Mouse (Mus musculus): Measurements from ENCODE around the gene Ubc. TPM values are rescaled to one million over a fixed set of nuclear protein-coding genes. Genes with fewer than 3 reads are reported as not detected.

The Ubc gene
- polyA plus RNA-seq, 1 experiment = 1,009 TPM

- 97% methylated on average over 5 of the region's 5 CpGs for WGBS
- DNase-seq = no peak
- no peaks in the 10 kb centered on the region for H3K27me3 ChIP-seq (ENCODE audit: control insufficient read depth, insufficient read depth, low read length)
Measured at GRCm38 (mm10) chr5:125351939-125352338, 38.1 kb downstream of the Ubc start.

GRCm38 (mm10) chr5:125351057-125351456, 38.9 kb downstream of the Ubc start:
- no peak overlapping the region for H3K4me3 ChIP-seq (replicated peaks; ENCODE audit: insufficient read depth, low read depth, low read length)
- 72% methylated on average over 8 of the region's 8 CpGs for WGBS
- TF ChIP-seq POLR2A (IDR thresholded peaks at IDR 0.05; ENCODE audit: borderline replicate concordance, insufficient read depth, low read length) (no peak), CTCF (IDR thresholded peaks at IDR 0.05; ENCODE audit: borderline replicate concordance, insufficient read depth, low read depth, low read length) (no peak)
- DNase-seq = no peak
- H3K27ac ChIP-seq (ENCODE audit: insufficient read depth, low read length) = no peak overlapping the region
- no peaks in the 10 kb centered on the region for H3K27me3 ChIP-seq (ENCODE audit: control insufficient read depth, insufficient read depth, low read length)
- no peaks in the 10 kb centered on the region for H3K4me1 ChIP-seq (ENCODE audit: control insufficient read depth, insufficient read depth, low read length)

More at GRCm38 (mm10) chr5:125351939-125352338, 38.1 kb downstream of the Ubc start:
- Histone ChIP-seq H3K27ac (ENCODE audit: insufficient read depth, low read length) (no peak overlapping the region), H3K4me1 (ENCODE audit: control insufficient read depth, insufficient read depth, low read length) (no peaks in the 10 kb centered on the region), H3K4me3 (replicated peaks; ENCODE audit: insufficient read depth, low read depth, low read length) (no peak overlapping the region)
- TF ChIP-seq POLR2A (IDR thresholded peaks at IDR 0.05; ENCODE audit: borderline replicate concordance, insufficient read depth, low read length) (no peak), CTCF (IDR thresholded peaks at IDR 0.05; ENCODE audit: borderline replicate concordance, insufficient read depth, low read depth, low read length) (no peak)

GRCm38 (mm10) chr5:125349391-125349790, 40.6 kb downstream of the Ubc start:
- TF ChIP-seq POLR2A (IDR thresholded peaks at IDR 0.05; ENCODE audit: borderline replicate concordance, insufficient read depth, low read length) (no peak), CTCF (IDR thresholded peaks at IDR 0.05; ENCODE audit: borderline replicate concordance, insufficient read depth, low read depth, low read length) (no peak)
- 61% methylated on average over 3 of the region's 3 CpGs for WGBS
- H3K27ac ChIP-seq (ENCODE audit: insufficient read depth, low read length) = no peak overlapping the region
- H3K27me3 ChIP-seq (ENCODE audit: control insufficient read depth, insufficient read depth, low read length) = no peaks in the 10 kb centered on the region
- H3K4me3 ChIP-seq (replicated peaks; ENCODE audit: insufficient read depth, low read depth, low read length) = no peak overlapping the region
- no peaks in the 10 kb centered on the region for H3K4me1 ChIP-seq (ENCODE audit: control insufficient read depth, insufficient read depth, low read length)
- DNase-seq = no peak

GRCm38 (mm10) chr5:125348487-125348886, 41.5 kb downstream of the Ubc start:
- Histone ChIP-seq H3K4me3 (replicated peaks; ENCODE audit: insufficient read depth, low read depth, low read length) (no peak overlapping the region), H3K27me3 (ENCODE audit: control insufficient read depth, insufficient read depth, low read length) (no peaks in the 10 kb centered on the region), H3K4me1 (ENCODE audit: control insufficient read depth, insufficient read depth, low read length) (no peaks in the 10 kb centered on the region), H3K27ac (ENCODE audit: insufficient read depth, low read length) (no peak overlapping the region)
- 47% methylated on average over 8 of the region's 8 CpGs for WGBS
- no peak for DNase-seq
- peak; percentile 37; the same call in 1 of the 2 replicates for TF ChIP-seq CTCF (IDR thresholded peaks at IDR 0.05; ENCODE audit: borderline replicate concordance, insufficient read depth, low read depth, low read length)
- no peak for TF ChIP-seq POLR2A (IDR thresholded peaks at IDR 0.05; ENCODE audit: borderline replicate concordance, insufficient read depth, low read length)

- no peaks in the 10 kb centered on the region for H3K27me3 ChIP-seq (ENCODE audit: control insufficient read depth, insufficient read depth, low read length)
- TF ChIP-seq CTCF (IDR thresholded peaks at IDR 0.05; ENCODE audit: borderline replicate concordance, insufficient read depth, low read depth, low read length) = no peak
- TF ChIP-seq POLR2A (IDR thresholded peaks at IDR 0.05; ENCODE audit: borderline replicate concordance, insufficient read depth, low read length) = no peak
- no peaks in the 10 kb centered on the region for H3K4me1 ChIP-seq (ENCODE audit: control insufficient read depth, insufficient read depth, low read length)
- H3K4me3 ChIP-seq (replicated peaks; ENCODE audit: insufficient read depth, low read depth, low read length) = no peak overlapping the region
- no peak for DNase-seq
- 61% methylated on average over 7 of the region's 7 CpGs for WGBS
- no peak overlapping the region for H3K27ac ChIP-seq (ENCODE audit: insufficient read depth, low read length)
Measured at GRCm38 (mm10) chr5:125348067-125348466, 41.9 kb downstream of the Ubc start.

GRCm38 (mm10) chr5:125344296-125344695, 45.7 kb downstream of the Ubc start:
- H3K27ac ChIP-seq (ENCODE audit: insufficient read depth, low read length) = no peak overlapping the region
- H3K4me1 ChIP-seq (ENCODE audit: control insufficient read depth, insufficient read depth, low read length) = peaks cover 5% of the 10 kb centered on the region; the same call in 1 of the 2 replicates
- TF ChIP-seq POLR2A (IDR thresholded peaks at IDR 0.05; ENCODE audit: borderline replicate concordance, insufficient read depth, low read length) = no peak
- no peak for TF ChIP-seq CTCF (IDR thresholded peaks at IDR 0.05; ENCODE audit: borderline replicate concordance, insufficient read depth, low read depth, low read length)
- no peaks in the 10 kb centered on the region for H3K27me3 ChIP-seq (ENCODE audit: control insufficient read depth, insufficient read depth, low read length)
- H3K4me3 ChIP-seq (replicated peaks; ENCODE audit: insufficient read depth, low read depth, low read length) = no peak overlapping the region
- DNase-seq = no peak
- 85% methylated on average over 6 of the region's 6 CpGs for WGBS

- 67% methylated on average over 14 of the region's 14 CpGs for WGBS
- Histone ChIP-seq H3K4me1 (ENCODE audit: control insufficient read depth, insufficient read depth, low read length) (peaks cover 5% of the 10 kb centered on the region; the same call in 1 of the 2 replicates), H3K27me3 (ENCODE audit: control insufficient read depth, insufficient read depth, low read length) (no peaks in the 10 kb centered on the region), H3K27ac (ENCODE audit: insufficient read depth, low read length) (no peak overlapping the region), H3K4me3 (replicated peaks; ENCODE audit: insufficient read depth, low read depth, low read length) (peak overlapping the region; percentile 61)
- TF ChIP-seq CTCF (IDR thresholded peaks at IDR 0.05; ENCODE audit: borderline replicate concordance, insufficient read depth, low read depth, low read length) (no peak), POLR2A (IDR thresholded peaks at IDR 0.05; ENCODE audit: borderline replicate concordance, insufficient read depth, low read length) (no peak)
- no peak for DNase-seq
Measured at GRCm38 (mm10) chr5:125341459-125342090, 48.4 kb downstream of the Ubc start.

GRCm38 (mm10) chr5:125340547-125341262, 49.3 kb downstream of the Ubc start, which contains the start of gene Scarb1:
Gene Scarb1, minus strand, starts transcription at chr5:125341094.
- TF ChIP-seq CTCF (IDR thresholded peaks at IDR 0.05; ENCODE audit: borderline replicate concordance, insufficient read depth, low read depth, low read length) (no peak), POLR2A (IDR thresholded peaks at IDR 0.05; ENCODE audit: borderline replicate concordance, insufficient read depth, low read length) (0 out of 2 replicates have a peak, but pooled peaks have one; percentile 10)
- Histone ChIP-seq H3K4me1 (ENCODE audit: control insufficient read depth, insufficient read depth, low read length) (peaks cover 5% of the 10 kb centered on the region; the same call in 1 of the 2 replicates), H3K4me3 (replicated peaks; ENCODE audit: insufficient read depth, low read depth, low read length) (peak within 1 kb of the TSS; percentile 61), H3K27me3 (ENCODE audit: control insufficient read depth, insufficient read depth, low read length) (no peaks in the 10 kb centered on the region), H3K27ac (ENCODE audit: insufficient read depth, low read length) (no peak within 1 kb of the TSS)
- DNase-seq = peak; percentile 65 to 72
- WGBS = under 1% methylated on average over 42 of the region's 42 CpGs
